Mouse (Mus musculus) lung, embryonic 14.5 days (tissue): ENCODE results near the gene Hykk. TPM values are rescaled to one million over a fixed set of nuclear protein-coding genes. Genes with fewer than 3 reads are reported as not detected.

Experiments
- ATAC-seq: fragments of 200-750 bp; cut with Nextera tagmentation; 2 replicates; pipeline ENCODE4 v1.8.0; 2017; ENCODE audit warnings: mild to moderate bottlenecking, moderate TSS enrichment, moderate library complexity; ENCODE audit not compliant: insufficient read depth
- DNase-seq: peaks from one replicate; pipeline ENCODE4 v3.0.0-alpha.2; 2015
- H3K27ac ChIP-seq: fragments of 300-500 bp; sonication (generic); 2 replicates; pipeline ENCODE4 v1.5.1; 2014; ENCODE audit warnings: low read depth, mild to moderate bottlenecking, moderate library complexity
- H3K27me3 ChIP-seq: fragments of 300-500 bp; sonication (generic); 2 replicates; pipeline ENCODE4 v1.6.1; 2014; ENCODE audit warnings: low read length, control low read depth; ENCODE audit not compliant: insufficient read depth
- H3K36me3 ChIP-seq: fragments of 300-500 bp; sonication (generic); 2 replicates; pipeline ENCODE4 v1.6.1; 2014; ENCODE audit warnings: control low read depth; ENCODE audit not compliant: insufficient read depth
- H3K4me1 ChIP-seq: fragments of 300-500 bp; sonication (generic); 2 replicates; pipeline ENCODE4 v1.6.1; 2014; ENCODE audit warnings: antibody characterized with exemption, control low read depth; ENCODE audit not compliant: insufficient read depth
- H3K4me2 ChIP-seq: fragments of 300-500 bp; sonication (generic); 2 replicates; pipeline ENCODE4 v1.6.1; 2014; ENCODE audit warnings: mild to moderate bottlenecking
- H3K4me3 ChIP-seq: fragments of 300-500 bp; sonication (generic); 2 replicates; pipeline ENCODE4 v1.5.1; 2014; ENCODE audit warnings: low read depth, low read length
- H3K9ac ChIP-seq: fragments of 300-500 bp; sonication (generic); 2 replicates; pipeline ENCODE4 v1.6.1; 2014
- H3K9me3 ChIP-seq: fragments of 300-500 bp; sonication (generic); 2 replicates; pipeline ENCODE4 v1.6.1; 2016; ENCODE audit warnings: low read depth, low read length, control low read depth
- CTCF ChIP-seq: IDR thresholded peaks from 2 replicates; pipeline ENCODE4 v1.5.1; 2016; ENCODE audit warnings: antibody characterized with exemption, low read depth
- WGBS: fragments of 180-500 bp; shearing (Covaris S2); extraction: QIAGEN DNeasy Blood & Tissue Kit; methylation state at CpG from one replicate; pipeline ENCODE4 v1.1.7; 2014; 5-methylcytosine and 5-hydroxymethylcytosine counted together
- polyA plus RNA-seq: library from polyadenylated mRNA; unstranded; fragments of >200 nt; fragmentation: Nextera tagmentation; extraction: Ambion mirVana; gene quantifications from 2 replicates; pipeline ENCODE4 v1.2.1, GENCODE M21; 2014

Gene Hykk
- 3.9 and 4.3 TPM in 2 replicates for polyA plus RNA-seq

DNA sequence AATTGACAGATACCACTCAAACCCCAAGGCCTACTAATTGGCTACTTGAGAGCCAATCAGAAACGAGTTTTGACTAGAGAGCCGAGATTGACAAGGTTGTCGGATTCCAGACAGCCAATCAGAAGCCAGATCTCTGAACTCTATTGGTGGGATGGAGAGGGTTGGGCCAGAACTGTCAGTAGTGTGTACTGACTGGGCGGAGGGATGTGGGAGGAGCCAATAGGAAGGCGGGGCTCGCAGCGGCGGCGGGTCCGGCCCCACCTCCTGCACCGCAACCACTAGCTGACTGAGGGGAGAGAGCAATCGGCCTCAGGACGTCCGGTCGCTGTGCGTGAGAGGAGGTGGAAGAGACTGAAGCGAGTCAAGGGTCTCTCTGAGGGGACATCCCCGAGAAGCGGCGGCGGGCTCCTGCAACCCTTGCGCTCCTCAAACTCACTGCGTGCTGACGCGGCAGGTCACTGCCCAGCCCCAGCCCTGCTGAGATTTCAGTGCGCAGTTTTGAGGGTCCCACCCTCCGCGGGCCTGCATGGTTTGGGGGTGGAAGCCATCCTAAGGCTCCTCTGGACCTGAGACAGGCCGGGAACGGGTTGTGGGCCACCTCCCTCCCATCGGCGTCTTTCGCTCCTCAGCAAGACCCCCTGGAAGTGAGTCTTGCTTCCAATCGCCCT is at the start of gene Hykk:
Gene Hykk, plus strand, starts transcription at position 274 of the 668 bp plus-strand sequence.
- peak; percentile 99 for ATAC-seq

DNA sequence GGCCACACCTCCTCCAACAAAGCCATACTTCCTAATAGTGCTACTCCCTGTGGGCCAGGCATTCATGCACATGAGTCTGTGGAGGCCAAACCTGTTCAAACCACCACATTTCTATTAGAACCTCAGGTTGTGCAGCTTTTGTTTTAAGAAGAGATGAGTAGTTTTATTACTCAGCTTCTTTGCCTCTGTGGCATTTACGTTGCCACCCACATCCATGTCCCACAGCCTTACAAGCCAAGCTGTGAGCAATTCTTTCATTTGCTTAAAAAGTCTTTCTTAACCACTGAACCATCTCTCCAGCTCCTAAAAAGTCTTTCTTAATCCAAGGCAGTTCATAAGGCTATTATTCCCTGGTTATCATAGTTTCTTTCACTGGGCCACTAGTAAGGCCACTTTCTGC is 38.3 kb upstream of the Hykk start:
- 97% methylated on average over 1 of the region's 1 CpGs for WGBS
- no peak for DNase-seq
- ATAC-seq: no peak
- Histone ChIP-seq H3K4me2 (no peak overlapping the region), H3K4me3 (no peak overlapping the region), H3K4me1 (no peaks in the 10 kb centered on the region), H3K9me3 (no peaks in the 10 kb centered on the region), H3K36me3 (peaks cover 57% of the 10 kb centered on the region), H3K27me3 (no peaks in the 10 kb centered on the region), H3K9ac (no peak overlapping the region), H3K27ac (no peak overlapping the region)
- TF ChIP-seq CTCF: no peak

More for the DNA sequence above, at the start of gene Hykk:
- H3K9me3 ChIP-seq: no peaks in the 10 kb centered on the region
- H3K36me3 ChIP-seq: no peaks in the 10 kb centered on the region
- H3K9ac ChIP-seq: peak within 1 kb of the TSS; percentile 74
- TF ChIP-seq CTCF: no peak
- peak within 1 kb of the TSS; percentile 63; the same call in 1 of the 2 replicates for H3K27ac ChIP-seq
- H3K4me1 ChIP-seq: peaks cover 4% of the 10 kb centered on the region; the same call in 1 of the 2 replicates
- peak; percentile 94 for DNase-seq
- H3K27me3 ChIP-seq: no peaks in the 10 kb centered on the region
- under 1% methylated on average over 34 of the region's 34 CpGs for WGBS
- H3K4me3 ChIP-seq: peak within 1 kb of the TSS; percentile 68
- peak within 1 kb of the TSS; percentile 87 for H3K4me2 ChIP-seq

DNA sequence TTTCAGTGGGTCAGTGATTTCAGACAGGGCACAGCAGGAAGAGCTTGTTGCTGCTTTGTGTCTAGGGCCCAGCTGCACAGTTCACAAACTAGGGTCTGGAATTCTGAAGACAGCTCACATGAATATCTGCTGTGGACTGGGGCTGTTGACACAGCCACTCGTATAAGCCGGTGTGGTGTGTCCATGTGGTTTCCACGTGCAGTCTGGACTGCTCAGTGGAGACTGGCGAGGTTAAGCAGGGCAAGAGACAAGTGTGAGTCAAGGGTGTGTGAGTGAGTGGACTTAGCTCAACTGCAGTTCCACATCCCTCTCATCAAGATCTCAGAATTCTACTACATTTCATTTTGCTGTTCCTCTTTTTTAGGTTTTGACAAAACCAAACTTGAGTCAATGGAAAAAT is 25.0 kb upstream of the Hykk start:
- DNase-seq: no peak
- peaks cover 77% of the 10 kb centered on the region for H3K36me3 ChIP-seq
- H3K4me3 ChIP-seq: no peak overlapping the region
- no peak for TF ChIP-seq CTCF
- ATAC-seq: no peak
- H3K27me3 ChIP-seq: no peaks in the 10 kb centered on the region
- H3K4me1 ChIP-seq: no peaks in the 10 kb centered on the region
- H3K9me3 ChIP-seq: no peaks in the 10 kb centered on the region
- WGBS: 70% methylated on average over 4 of the region's 4 CpGs
- H3K27ac ChIP-seq: no peak overlapping the region
- H3K9ac ChIP-seq: no peak overlapping the region
- H3K4me2 ChIP-seq: no peak overlapping the region

DNA sequence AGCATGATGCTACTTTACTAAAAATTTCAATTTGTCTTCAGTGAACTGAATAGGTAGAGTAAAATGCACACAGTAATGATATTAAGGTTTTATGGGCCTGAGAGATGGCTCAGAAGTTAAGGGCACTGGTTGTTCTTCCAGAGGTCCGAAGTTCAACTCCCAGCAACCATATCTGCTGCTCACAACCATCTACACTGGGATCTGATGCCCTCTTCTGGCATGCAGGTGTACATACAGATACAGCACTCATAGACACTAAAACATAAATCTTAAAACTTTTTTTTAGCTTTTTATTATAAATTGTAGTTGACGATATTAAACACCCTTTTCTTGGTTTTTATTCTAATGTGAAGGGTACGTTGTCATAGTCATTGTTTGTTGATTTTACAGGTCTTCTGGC is 20.0 kb upstream of the Hykk start:
- H3K27ac ChIP-seq: no peak overlapping the region
- H3K4me2 ChIP-seq: no peak overlapping the region
- no peak overlapping the region for H3K4me3 ChIP-seq
- DNase-seq (no peak), ATAC-seq (no peak)
- peaks cover 78% of the 10 kb centered on the region for H3K36me3 ChIP-seq
- no peaks in the 10 kb centered on the region for H3K27me3 ChIP-seq
- WGBS: 81% methylated on average over 3 of the region's 3 CpGs
- no peaks in the 10 kb centered on the region for H3K9me3 ChIP-seq
- peak; percentile 48 for TF ChIP-seq CTCF
- no peaks in the 10 kb centered on the region for H3K4me1 ChIP-seq
- H3K9ac ChIP-seq: no peak overlapping the region

DNA sequence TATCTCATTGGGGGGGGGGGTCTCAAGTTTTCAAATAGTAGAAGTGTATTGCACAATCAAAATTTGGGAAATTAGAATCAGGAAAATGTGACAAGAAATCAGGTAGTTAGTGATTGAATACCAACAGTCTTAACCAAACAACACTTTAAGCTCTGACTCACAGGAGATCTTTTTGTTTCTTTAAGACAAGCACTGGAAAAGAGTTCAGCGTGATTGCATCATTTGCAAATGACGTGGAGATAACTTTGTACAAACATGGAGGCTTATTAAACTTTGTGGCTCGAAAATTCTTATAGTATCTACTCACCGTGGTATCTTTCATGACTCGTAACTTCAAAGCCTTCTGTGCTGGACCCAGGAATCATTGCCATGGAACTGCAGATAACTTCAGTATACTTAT is 7.6 kb upstream of the Hykk start:
- 72% methylated on average over 5 of the region's 5 CpGs for WGBS
- peaks cover 64% of the 10 kb centered on the region for H3K36me3 ChIP-seq
- DNase-seq: no peak
- no peak overlapping the region for H3K4me3 ChIP-seq
- no peak overlapping the region for H3K27ac ChIP-seq
- no peaks in the 10 kb centered on the region for H3K27me3 ChIP-seq
- H3K9ac ChIP-seq: no peak overlapping the region
- H3K4me1 ChIP-seq: no peaks in the 10 kb centered on the region
- ATAC-seq: no peak
- H3K4me2 ChIP-seq: no peak overlapping the region
- no peaks in the 10 kb centered on the region for H3K9me3 ChIP-seq
- TF ChIP-seq CTCF: no peak

DNA sequence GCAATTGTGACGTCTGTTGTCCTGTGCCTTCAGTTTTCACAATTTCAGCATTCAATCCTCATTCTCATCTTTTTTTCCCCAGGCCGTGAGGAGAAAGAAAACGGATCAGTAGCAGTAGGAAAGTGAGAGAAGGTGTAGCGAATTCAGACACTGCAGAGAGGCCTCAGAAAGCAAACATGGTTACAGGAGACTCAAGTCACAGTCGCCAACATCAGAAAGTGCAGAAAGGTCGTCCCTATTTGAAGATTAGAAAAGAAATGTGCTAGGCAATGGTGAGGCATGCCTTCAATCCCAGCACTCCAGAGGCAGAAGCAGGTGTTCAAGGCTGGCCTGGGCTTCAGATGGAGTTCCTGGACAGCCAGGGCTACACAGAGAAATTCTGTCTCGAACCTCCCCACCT is 1.5 kb upstream of the Hykk start:
- Histone ChIP-seq H3K9ac (no peak overlapping the region), H3K27me3 (no peaks in the 10 kb centered on the region), H3K9me3 (no peaks in the 10 kb centered on the region), H3K27ac (no peak overlapping the region), H3K4me2 (no peak overlapping the region), H3K4me1 (peaks cover 4% of the 10 kb centered on the region; the same call in 1 of the 2 replicates), H3K4me3 (no peak overlapping the region), H3K36me3 (peaks cover 7% of the 10 kb centered on the region; the same call in 1 of the 2 replicates)
- ATAC-seq (no peak), DNase-seq (no peak)
- no peak for TF ChIP-seq CTCF
- 55% methylated on average over 7 of the region's 7 CpGs for WGBS

DNA sequence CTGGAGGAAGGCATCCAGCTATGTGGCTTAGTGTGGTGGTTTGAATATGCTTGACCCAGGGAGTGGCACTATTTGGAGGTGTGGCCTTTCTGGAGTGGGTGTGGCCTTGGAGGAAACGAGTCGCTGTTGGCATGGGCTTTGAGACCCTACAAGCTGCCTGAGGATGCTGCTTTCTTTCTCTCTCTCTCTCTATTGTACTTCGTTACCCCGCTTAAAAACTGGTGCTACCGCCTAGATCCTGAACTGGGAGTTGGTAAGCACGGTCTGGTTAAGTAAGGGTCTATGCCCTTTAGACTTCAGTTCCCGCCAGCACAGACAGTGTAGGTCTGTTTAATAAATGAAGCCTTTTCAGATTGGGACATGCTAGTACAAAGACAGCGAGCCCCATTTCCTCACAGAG is 682 bp upstream of the Hykk start:
- peaks cover 4% of the 10 kb centered on the region; the same call in 1 of the 2 replicates for H3K4me1 ChIP-seq
- H3K9me3 ChIP-seq: no peaks in the 10 kb centered on the region
- peak overlapping the region; percentile 68 for H3K4me3 ChIP-seq
- peak overlapping the region; percentile 87 for H3K4me2 ChIP-seq
- H3K27me3 ChIP-seq: no peaks in the 10 kb centered on the region
- H3K9ac ChIP-seq: no peak overlapping the region
- DNase-seq (no peak), ATAC-seq (0 out of 2 replicates have a peak, but pooled peaks have one; percentile 2)
- no peak for TF ChIP-seq CTCF
- H3K36me3 ChIP-seq: peaks cover 4% of the 10 kb centered on the region; the same call in 1 of the 2 replicates
- 74% methylated on average over 8 of the region's 8 CpGs for WGBS
- H3K27ac ChIP-seq: no peak overlapping the region
